Mouse (Mus musculus) left cerebral cortex, postnatal 10 days (tissue): Measurements from ENCODE around the gene Phykpl. TPM values are rescaled to one million over a fixed set of nuclear protein-coding genes. Genes with fewer than 3 reads are reported as not detected.
A peak's percentile ranks its signal among the peaks of the same experiment; 100 is the strongest.

Experiments
- DNase-seq, 2 experiments: peaks; one replicate each; pipeline ENCODE4 v3.0.0; 2021 to 2022; ENCODE audit warnings: low spot score in 2 of 2, mixed read lengths in 1 of 2; ENCODE audit errors: extremely low spot score in 1 of 2
- intact Hi-C: fragments of 180-260 bp; cut with DNase I; formaldehyde crosslinking; loops from one replicate; pipeline ENCODE4 v1.15.1; 2025
- total RNA-seq, 2 experiments: library from RNA; stranded (reverse); gene quantifications; 2 replicates each; pipeline ENCODE4 v1.2.3; 2021

The Phykpl gene
- total RNA-seq, 2 experiments from 2014 or later, result 6.4 to 7.1 TPM

DNA sequence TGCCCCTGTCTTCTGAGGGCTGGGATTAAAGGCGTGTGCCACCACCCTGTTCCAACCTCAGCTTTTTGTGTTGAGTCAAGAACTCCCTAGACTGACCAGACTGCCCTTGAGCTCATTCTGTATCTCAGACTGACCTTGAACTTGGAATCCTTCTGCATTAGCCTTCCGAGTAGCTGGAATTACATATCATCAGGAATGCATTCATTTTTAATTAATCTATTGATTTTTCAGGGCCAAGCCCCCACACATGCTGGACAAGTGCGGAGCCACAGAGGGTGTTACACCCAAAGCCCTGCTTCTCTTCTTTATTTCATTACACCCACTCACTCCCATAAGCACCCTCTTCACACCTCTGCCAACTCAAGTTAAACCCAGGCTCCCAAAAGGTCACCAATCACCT lies 49.2 kb downstream of the Phykpl start:
- intact Hi-C loops, result no loop called here
- no peak for DNase-seq

DNA sequence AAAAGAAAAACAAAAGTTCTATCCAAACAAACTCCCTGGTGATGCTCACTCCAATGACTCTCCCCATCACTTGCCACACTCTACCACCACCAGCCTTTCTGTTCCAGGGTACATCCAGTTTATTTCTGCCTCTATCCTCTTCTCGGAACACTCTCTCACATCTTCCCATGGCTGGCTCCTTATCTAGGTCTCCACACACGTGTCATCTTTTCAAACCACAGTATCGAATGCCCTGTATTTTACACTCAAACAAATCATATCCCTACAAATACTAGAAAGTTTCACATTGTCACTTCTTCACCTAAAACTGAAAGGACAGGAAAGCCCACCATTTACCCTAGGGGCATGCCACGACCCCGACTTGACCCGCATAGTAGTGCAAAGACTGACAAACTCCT lies 50.6 kb downstream of the Phykpl start:
- DNase-seq, result no peak
- intact Hi-C loops, result no loop called here

DNA sequence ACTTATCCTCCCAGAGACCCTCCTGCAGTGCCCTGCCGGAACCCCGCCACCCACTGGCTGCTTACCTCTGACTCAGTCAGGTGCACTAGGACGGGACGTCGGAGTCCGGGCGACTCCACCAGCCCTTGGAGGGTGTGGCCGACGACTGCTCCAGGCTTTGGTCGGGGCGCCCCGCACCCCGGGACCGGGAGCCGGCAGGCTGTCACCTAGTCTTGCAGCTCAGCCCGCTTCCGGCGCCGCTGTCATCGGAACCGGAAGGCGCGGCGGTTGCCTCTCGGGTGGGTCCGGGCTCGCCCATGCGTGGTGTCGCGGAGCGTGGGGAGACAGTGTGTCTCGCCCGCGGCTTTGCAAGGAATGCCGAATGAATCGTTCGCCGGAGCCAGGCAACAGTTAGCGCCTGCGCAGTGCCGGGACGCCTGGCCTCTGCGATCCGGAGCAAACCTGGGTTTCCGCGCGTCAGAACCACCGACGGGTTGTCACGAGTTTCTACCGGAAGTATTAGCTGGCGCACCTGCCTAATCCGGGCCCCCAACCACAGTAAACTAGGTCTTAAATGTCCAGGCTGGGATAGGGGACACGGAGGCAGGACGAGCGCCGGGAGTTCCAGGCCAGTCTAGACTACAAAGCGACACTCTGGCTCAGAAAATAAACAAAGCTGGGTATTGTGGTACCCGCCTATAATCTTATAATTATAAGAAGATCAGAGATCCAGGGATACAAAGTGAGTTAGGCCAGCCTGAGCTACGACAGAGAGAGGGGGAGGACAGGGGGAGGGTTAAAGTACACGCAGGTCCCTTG lies 51.2 kb downstream of the Phykpl start, which contains the start of gene Rmnd5b:
TSS of gene Rmnd5b (minus strand) at position 372 of the 798 bp plus-strand sequence.
- intact Hi-C loops, result no loop called here
- DNase-seq, result peak; percentile 94 to 96

DNA sequence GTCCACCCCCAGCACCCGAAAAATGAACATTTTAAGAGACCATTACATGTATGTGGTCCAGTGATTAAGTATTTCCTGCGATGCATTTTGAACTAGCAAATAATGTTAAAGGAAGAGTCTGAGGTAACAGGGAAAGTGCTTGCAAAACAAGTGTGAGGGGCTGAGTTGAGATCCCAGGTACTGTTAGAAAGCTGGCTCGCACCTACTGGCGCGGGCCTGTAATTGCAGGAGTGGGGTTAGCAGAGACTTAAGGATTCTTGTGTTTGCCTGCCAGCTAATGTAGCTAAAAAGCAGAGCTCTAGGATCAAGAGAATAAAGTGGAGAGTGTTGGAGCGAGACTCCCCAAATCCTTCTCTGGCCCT lies 51.7 kb downstream of the Phykpl start:
- DNase-seq, result peak; percentile 57 to 72
- intact Hi-C loops, result no loop called here

DNA sequence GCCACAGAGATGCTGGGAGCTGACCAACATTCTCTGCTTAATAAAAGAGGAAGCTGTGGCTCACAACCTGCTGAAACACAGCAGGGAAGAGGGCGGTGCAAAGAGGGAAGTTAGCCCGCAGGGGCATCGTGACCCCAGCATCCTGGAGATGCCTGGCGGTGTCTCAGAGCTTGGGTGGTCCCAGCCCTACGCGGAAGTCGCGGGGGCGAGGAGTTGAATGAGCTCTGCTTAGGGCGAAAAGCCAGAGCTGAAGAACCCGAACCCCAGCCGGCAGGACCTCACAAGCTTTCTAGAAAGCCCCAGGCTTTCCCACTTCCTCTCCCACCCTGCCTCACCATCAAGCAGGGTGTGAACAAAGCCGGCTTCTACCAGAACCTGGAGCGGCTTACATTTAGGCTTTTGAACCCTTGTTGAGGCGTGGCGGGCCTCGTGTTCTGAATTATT lies 53.4 kb downstream of the Phykpl start:
- intact Hi-C loops, result no loop called here
- DNase-seq, result peak in 1 of 2 experiments; percentile 89

DNA sequence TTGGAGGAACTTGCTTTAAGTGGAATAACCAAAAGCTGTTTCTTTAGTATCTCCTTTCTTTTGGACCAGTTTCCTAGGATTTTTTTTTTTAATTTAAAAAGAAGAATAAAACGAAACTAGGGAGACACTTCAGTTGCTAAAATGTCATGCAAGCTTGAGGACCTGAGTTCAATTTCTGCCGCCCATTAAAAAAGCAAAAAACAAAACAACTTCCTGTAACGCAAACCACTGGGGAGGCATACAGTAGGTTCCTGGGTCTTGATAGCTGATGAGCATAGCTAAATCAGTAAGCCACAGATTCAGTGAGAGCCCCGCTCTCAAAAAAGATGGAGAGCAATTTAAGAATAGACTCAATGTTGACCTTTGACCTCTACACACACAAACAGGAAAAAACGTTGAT lies 53.9 kb downstream of the Phykpl start:
- DNase-seq, result no peak
- intact Hi-C loops, result no loop called here

DNA sequence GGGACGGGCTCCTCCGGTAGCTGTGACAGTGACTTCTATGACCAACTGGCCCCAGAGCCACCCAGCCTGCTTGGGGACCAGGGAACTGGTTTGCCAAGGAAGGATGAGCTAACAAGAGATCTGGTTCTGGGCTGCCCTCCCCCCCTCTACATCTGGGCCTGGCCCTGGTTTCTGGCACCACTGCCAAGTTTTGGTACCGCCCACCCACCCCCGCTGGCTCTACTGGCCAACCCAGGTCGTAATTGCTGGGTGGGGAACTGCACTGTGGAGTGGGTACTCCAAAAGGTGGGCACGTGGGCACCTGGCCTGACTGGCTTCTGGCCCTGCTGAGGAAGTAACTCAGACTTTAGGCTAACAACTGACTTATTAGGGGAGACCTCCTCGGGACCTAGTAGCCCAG lies 56.2 kb downstream of the Phykpl start:
- intact Hi-C loops, result no loop called here
- DNase-seq, result no peak

DNA sequence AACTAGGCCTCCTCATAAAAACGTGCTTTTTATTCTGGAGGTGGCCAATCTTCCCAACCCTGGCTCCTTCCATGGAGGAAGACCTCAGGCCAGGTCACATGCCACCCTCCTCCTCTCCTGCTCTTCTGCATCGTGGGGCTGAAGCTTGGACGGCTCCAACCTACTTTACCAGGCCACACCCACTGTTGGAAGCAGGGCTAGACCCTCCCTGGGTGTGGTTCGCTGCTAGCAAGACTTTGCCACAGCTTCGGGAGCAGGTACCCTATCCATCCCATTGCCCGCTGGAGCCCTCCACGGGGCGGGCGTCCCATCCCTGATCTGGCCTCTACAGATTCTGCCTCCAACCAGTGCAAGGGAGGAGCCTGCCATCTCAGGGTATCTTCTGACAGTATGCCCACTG lies 58.6 kb downstream of the Phykpl start:
- no peak for DNase-seq
- intact Hi-C loops, result no loop called here

DNA sequence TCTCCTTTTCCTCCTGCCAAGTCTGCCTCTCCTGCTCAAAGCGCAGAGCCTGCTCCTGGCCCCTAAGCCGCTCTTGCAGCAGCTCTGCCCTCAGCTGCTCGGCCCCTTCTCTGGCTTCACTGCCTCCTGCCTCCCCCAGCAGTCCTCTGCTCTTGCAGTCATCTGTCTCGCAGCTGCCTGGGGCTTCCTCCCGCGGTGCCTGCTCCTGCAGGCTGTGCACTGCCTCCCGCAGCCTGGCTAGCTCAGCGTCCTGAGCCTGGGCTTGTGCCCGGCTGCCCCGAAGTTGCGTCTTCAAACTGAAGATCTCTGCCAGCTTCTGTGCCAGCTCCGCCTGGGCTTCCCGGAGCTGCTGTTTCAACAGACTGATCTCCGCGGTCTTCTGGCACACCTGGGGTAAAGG lies 59.2 kb downstream of the Phykpl start:
- intact Hi-C loops, result no loop called here
- DNase-seq, result no peak

DNA sequence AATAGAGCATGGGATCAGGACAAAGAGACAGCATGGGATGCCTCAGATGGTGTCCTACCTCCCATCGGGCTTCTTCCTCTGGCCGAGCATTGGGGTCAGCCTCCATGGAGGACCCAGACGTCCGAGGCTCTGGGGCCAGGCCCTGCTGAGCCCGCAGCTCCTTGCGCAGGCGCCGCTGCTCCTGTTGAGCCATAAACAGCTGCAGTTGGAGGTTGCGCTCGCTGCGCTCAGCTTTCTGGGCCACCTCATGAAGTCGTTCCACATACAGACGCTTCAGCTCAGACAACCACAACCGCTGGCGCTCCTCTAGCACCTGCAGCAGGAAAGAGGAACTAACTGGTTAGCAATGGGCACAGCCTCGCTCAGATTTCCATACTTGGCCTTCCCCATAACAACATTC lies 59.7 kb downstream of the Phykpl start:
- DNase-seq, result no peak
- intact Hi-C loops, result no loop called here

DNA sequence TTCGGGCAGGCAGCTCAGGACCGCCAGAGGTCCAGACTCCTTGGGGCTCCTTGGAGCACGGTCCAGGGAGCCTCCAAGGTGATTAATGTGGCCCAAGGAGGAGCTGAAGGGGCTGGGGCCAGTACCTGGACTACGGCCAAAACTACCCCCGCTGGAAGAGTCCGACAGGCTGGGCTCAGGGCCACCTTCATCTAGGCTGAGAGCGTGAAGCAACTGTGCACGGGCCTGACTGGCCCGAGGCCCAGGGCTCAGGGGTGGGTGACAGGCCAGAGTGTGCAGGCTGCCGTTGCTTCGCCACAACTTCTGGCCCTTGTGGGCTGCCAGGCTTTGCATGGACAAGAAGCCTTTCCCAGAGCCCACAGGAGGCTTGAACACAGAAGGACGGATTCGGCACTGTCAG lies 60.7 kb downstream of the Phykpl start:
- intact Hi-C loops, result no loop called here

DNA sequence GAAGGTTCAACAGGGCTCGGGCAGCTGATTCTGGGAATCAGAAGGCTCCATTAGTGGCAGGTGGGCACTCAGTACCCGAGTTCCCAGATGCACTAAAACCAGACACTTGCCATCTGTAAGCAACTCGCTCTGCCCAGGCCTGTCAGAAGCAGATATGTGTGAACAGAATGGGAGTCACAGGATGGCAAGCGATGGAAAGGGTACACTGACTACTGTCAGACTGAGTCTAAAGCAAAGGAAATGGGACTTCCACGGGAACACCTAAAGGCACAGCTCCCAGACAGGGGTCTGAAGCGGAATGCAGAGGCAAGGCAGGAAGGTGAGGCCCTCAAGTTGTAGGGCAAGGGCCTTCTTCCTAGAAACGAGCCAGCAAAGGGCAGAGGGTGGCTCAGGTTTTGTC lies 61.7 kb downstream of the Phykpl start:
- intact Hi-C loops, result no loop called here
- DNase-seq, result no peak

More for the DNA sequence above, 60.7 kb downstream of the Phykpl start:
- DNase-seq, result no peak

DNA sequence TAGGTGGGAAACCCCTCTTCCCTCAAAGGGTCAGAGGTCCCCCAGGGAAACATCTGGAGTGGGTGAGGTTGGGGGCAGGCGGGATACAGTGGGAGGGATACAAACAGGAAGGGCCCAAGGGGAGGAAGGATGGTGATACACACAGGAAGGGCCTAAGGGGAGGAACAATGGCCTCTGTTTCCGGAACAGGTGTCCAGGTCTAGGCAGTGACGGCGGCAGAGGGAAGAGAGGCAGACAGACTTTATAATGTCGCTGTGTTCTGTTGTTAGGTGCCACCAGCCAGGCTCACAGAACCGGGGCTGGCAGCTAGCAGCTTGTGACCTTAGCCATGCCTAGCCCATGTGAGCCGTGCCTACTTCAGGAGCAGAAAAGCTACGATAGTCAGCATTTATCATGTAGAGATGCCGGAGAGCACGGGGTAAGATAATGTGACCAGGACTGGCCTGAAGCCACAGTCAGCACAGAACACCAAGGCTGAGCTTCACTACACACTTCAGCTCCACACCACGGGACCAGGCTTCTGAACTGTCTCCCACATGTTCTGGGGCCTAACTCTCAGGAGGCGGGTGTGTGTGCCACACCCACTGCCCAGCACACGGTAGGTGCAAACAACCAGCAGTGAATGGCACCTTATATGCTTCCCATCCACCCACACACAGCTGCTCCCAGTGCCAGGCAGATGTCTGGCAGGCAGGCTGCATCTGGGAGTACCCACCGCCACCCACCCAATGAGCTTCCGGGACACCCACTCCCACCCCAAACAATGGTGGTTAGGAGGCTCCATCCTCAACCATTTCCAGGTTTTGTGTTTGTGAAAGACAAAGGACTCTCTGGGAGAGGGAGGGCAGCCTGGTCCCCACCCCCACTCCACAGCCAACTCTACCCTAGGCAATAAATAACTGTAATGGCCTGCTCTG lies 62.5 kb downstream of the Phykpl start:
- DNase-seq, result peak in 1 of 2 experiments; percentile 58
- intact Hi-C loops, result no loop called here

DNA sequence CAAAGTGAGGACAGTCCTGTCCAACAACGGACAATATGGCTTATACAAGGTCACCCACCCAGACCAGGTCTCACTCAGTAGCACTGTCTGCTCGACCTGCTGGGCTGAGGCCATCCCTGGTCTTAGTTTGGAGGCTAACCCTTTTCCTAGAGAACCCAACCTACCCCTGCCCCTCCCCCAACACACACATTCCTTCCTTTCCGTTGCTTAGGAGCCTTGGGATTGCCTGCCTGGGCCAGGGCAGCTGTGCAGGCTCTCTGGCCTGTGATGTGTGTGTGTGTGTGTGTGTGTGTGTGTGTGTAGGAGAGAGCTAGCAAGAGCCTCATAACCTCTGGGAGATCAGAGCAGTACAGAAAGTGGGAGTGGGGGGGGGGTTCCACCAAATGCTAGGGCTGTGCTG lies 64.0 kb downstream of the Phykpl start:
- intact Hi-C loops, result no loop called here
- DNase-seq, result peak in 1 of 2 experiments; percentile 62

DNA sequence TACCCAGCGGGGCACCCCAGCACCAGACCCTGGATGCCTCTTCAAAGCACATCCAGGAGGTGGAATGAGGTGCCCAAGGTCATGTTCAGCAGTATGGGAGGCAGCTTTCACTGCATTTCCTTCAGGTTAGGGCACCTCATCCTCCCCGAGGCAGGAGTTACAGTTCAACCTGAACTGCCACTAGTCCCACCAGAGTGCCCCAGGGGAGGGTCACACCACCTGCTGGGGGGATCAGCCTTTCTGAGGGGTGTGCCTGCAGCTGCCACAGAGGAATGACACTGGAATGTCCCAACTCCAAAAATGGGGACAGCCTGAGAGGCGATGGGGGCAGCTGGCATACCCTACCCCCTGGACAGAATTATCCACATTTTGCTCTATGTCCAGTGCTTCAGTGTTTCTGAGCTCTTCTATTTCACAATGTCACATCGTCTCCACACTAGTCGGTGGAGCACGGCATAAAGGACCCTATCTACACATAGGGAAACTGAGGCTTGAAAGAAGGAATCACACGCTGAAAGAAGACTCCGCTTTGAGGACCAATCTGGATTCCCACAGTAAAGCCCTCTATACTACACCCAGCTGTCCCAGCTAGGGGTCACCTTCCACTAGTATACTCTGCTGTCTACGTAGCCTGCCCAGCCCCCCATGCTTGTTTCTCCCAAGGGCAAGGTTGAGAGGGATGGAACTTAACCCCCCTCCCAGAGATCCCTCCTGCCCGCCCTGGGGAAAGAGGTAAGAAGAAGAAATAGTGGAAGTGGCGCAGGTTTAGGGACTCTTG lies 64.7 kb downstream of the Phykpl start:
- intact Hi-C loops, result no loop called here
- no peak for DNase-seq

DNA sequence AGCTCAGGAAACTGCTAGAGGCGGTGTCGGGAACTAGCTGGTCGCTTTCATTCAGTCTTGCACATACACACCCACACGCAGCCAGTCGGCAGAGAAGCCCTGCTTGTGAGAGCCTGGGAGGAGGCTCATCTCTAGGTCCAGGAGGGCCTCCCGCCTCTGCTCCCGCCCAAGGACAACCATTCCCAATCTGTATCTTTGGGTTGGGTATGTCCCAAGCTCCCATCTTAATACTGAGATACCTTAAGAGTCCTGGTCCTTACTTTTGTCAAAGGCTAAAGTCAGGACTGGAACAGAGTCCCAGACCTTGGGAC lies 65.3 kb downstream of the Phykpl start:
- intact Hi-C loops, result no loop called here
- DNase-seq, result no peak

DNA sequence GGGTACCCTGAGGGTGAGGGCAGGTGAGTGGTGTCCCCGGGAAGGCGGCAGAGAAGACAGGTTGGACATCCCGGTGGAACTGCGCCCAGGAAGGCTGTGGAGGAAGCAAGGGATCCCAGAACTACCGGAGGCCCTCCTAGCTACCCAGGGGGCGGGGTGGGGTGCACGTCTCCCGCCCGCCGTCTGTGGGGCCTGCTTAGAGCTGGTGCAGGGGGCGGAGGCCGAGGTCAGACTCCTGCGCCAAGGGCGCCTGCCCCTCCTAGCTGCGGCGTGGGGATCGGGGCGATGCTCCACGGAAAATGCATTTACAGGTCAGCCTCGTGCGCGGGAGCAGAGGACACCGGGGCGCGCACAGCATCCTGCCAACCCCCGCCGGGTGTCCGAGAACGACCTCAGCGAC lies 65.7 kb downstream of the Phykpl start:
- intact Hi-C loops, result no loop called here
- DNase-seq, result peak in 1 of 2 experiments; percentile 53

DNA sequence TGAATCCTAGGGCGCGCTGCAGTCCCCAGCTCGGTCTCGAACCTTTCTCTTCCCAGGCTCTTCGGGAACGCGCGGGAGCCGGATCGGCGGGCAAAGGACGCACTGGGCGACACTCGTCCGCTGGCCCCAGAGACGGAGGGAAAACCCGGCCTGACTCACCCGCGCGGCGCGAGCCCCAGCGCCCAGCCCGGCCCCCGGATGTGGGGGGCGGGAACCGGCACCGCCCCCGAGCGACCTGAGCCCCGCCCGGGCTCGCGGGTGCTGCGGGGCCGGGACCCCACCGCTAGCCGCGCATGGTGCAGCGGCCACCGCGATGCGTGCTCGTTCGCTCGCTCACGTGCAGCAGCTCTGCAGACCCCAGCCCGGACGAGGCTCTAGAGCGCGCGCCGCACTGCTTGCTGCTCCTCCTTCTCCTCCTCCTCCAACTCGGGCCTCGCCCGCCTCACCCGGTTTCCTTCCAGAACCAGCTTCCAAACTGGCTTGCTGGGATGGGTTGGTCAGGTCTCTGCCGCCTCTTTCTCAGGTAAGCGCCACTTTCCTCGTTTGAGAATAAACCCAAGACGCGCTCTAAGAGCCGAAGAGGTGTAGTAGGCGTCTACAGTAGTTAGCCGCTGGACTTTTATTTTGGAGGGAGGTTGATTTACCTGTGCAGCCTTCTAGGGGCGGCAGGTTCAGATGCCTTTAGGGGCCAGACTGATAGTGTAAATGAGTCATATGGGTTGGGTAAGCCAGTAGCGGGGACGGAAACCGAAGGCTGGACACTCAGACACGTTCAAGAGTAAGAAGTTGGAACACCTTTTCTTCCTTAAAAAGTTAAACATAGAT lies 66.3 kb downstream of the Phykpl start, which contains the start of the genes N4bp3 and D930048N14Rik:
TSS of gene N4bp3 (minus strand) at position 152 of the 825 bp plus-strand sequence.
TSS of gene D930048N14Rik (plus strand) at position 264 of the 825 bp plus-strand sequence.
- DNase-seq, result peak in 1 of 2 experiments; percentile 83

More for the DNA sequence above, 66.3 kb downstream of the Phykpl start, which contains the start of the genes N4bp3 and D930048N14Rik:
- intact Hi-C loops, result no loop called here
